In genomic region chr6:144753963-144754296, GRCm38 (mm10) we compare ENCODE assay signal across 11 mouse cellular contexts. TPM values are rescaled to one million over a fixed set of nuclear protein-coding genes. Genes with fewer than 3 reads are reported as not detected.
DNase-seq lines count a peak whose midpoint lies in the region; ATAC-seq lines count a peak whose summit lies in the region.
"Had no signal": no experiment of that assay in that cellular context is flagged by ENCODE, and none has a peak within 500 bp of the region (broad histone marks: within the 10 kb centered on the region; RNA-seq: fewer than 3 reads in every experiment).

No protein-coding gene starts in this region.

- H3K27ac ChIP-seq in intestine, embryonic 15.5 days = 0 out of 2 replicates have a peak overlapping the region, but pooled peaks have one; percentile 27
- H3K27ac ChIP-seq in lung, embryonic 15.5 days = peak overlapping the region; percentile 61
- H3K27ac ChIP-seq: embryonic facial prominence, embryonic 15.5 days; hindbrain, embryonic 15.5 days; macrophage had no signal

- intact Hi-C loops in gastrocnemius, postnatal 14 days (cut with DNase I; ENCODE audit: low total_unique reads) = no loop called here

- WGBS in intestine, embryonic 15.5 days = 37% methylated on average over 3 of the region's 3 CpGs
- WGBS in lung, embryonic 15.5 days = 18% methylated on average over 3 of the region's 3 CpGs

- H3K36me3 ChIP-seq in intestine, embryonic 15.5 days = no peaks in the 10 kb centered on the region
- H3K36me3 ChIP-seq in lung, embryonic 15.5 days = no peaks in the 10 kb centered on the region
- H3K36me3 ChIP-seq: embryonic facial prominence, embryonic 15.5 days; hindbrain, embryonic 15.5 days had no signal

- H3K4me1 ChIP-seq in intestine, embryonic 15.5 days (replicated peaks) = peaks cover 13% of the 10 kb centered on the region
- peaks cover 18% of the 10 kb centered on the region for H3K4me1 ChIP-seq in lung, embryonic 15.5 days
- H3K4me1 ChIP-seq: hindbrain, embryonic 15.5 days had no signal

- no peak overlapping the region for H3K4me2 ChIP-seq in intestine, embryonic 15.5 days (replicated peaks)
- no peak overlapping the region for H3K4me2 ChIP-seq in lung, embryonic 15.5 days
- H3K4me2 ChIP-seq: embryonic facial prominence, embryonic 15.5 days; hindbrain, embryonic 15.5 days had no signal

- no peaks in the 10 kb centered on the region for H3K9me3 ChIP-seq in intestine, embryonic 15.5 days
- no peaks in the 10 kb centered on the region for H3K9me3 ChIP-seq in lung, embryonic 15.5 days
- H3K9me3 ChIP-seq: embryonic facial prominence, embryonic 15.5 days; hindbrain, embryonic 15.5 days had no signal

- H3K27me3 ChIP-seq in intestine, embryonic 15.5 days (replicated peaks) = no peaks in the 10 kb centered on the region
- H3K27me3 ChIP-seq in lung, embryonic 15.5 days = no peaks in the 10 kb centered on the region
- H3K27me3 ChIP-seq: embryonic facial prominence, embryonic 15.5 days; hindbrain, embryonic 15.5 days had no signal

- no peak overlapping the region for H3K4me3 ChIP-seq in intestine, embryonic 15.5 days (replicated peaks)
- H3K4me3 ChIP-seq in lung, embryonic 15.5 days = no peak overlapping the region
- H3K4me3 ChIP-seq: embryonic facial prominence, embryonic 15.5 days; hindbrain, embryonic 15.5 days had no signal

- H3K9ac ChIP-seq in intestine, embryonic 15.5 days = no peak overlapping the region
- H3K9ac ChIP-seq in lung, embryonic 15.5 days = no peak overlapping the region
- H3K9ac ChIP-seq: embryonic facial prominence, embryonic 15.5 days; hindbrain, embryonic 15.5 days had no signal

- peak; percentile 74 for DNase-seq in gastrocnemius, adult 18-20 months (ENCODE audit: low spot score)
- DNase-seq in gastrocnemius, postnatal 14 days = no peak
- peak; percentile 20 to 54 for DNase-seq in adrenal gland, postnatal 36 days
- DNase-seq in spleen, postnatal 4 days (ENCODE audit: low spot score in 2 of 2) = no peak
- DNase-seq in right cerebral cortex, postnatal 14 days = no peak
- no peak for DNase-seq in cerebellum, adult 11 months

- ATAC-seq in intestine, embryonic 15.5 days = no peak
- no peak for ATAC-seq in lung, embryonic 15.5 days (ENCODE audit: borderline replicate concordance, extremely low read depth, low FRiP score, low TSS enrichment)

RNA-seq across cellular contexts. Expression of gene Sox5, which starts 27.8 kb away (rescaled TPM):
- 1 to 10 TPM; 1.1 to 1.3 TPM for total RNA-seq in gastrocnemius, adult 18-20 months (2021)
- 1 to 10 TPM; 1.7 to 1.9 TPM for total RNA-seq in gastrocnemius, postnatal 14 days (2021)
- total RNA-seq in adrenal gland, postnatal 36 days (2021) = 10 to 100 TPM in 1 of 2 experiments, 1 to 10 TPM in 1; 9.5 to 29.2 TPM
- polyA plus RNA-seq in intestine, embryonic 15.5 days (2015; fragmentation: Nextera tagmentation; extraction: Ambion mirVana) = 12.9 and 16.4 TPM in 2 replicates
- polyA plus RNA-seq in lung, embryonic 15.5 days (2015; fragmentation: Nextera tagmentation; extraction: Ambion mirVana) = 20.9 and 23.7 TPM in 2 replicates
- polyA plus RNA-seq: macrophage had no signal

Comparison
In these comparisons a context has a peak if more than half of its experiments do, and no peak if none do; other contexts are left out.
1. DNase-seq: peak in gastrocnemius, adult 18-20 months (single experiment) and adrenal gland, postnatal 36 days (2 of 2); none in gastrocnemius, postnatal 14 days (single experiment), spleen, postnatal 4 days (0 of 2), right cerebral cortex, postnatal 14 days (single experiment) and cerebellum, adult 11 months (single experiment).